Mouse (Mus musculus) intestine, embryonic 14.5 days (tissue): ENCODE measurements at regions not wholly inside any gene's neighbourhood (a gene's known extent, or its start where the extent isn't known, plus 50 kb on each side); places are given as distances from the start of the nearest gene placed in this dataset.

Experiments
- ATAC-seq: fragments of 200-750 bp; cut with Nextera tagmentation; replicated peaks from 2 replicates; pipeline ENCODE4 v1.8.0; 2017; ENCODE audit warnings: low read depth, moderate number of reproducible peaks, moderate TSS enrichment, moderate library complexity; ENCODE audit not compliant: low FRiP score, low TSS enrichment
- DNase-seq: peaks from one replicate; pipeline ENCODE4 v3.0.0-alpha.2; 2018; ENCODE audit warnings: low spot score
- H3K27ac ChIP-seq: fragments of 300-500 bp; sonication (generic); 2 replicates; pipeline ENCODE4 v1.5.1; 2014; ENCODE audit warnings: low read depth, mild to moderate bottlenecking, control low read depth
- H3K27me3 ChIP-seq: fragments of 300-500 bp; sonication (generic); replicated peaks from 2 replicates; pipeline ENCODE4 v1.6.1; 2014; ENCODE audit warnings: low read length, control low read depth; ENCODE audit not compliant: control insufficient read depth, insufficient read depth
- H3K36me3 ChIP-seq: fragments of 300-500 bp; sonication (generic); 2 replicates; pipeline ENCODE4 v1.6.1; 2014; ENCODE audit warnings: low read length, control low read depth; ENCODE audit not compliant: control insufficient read depth, insufficient read depth
- H3K4me1 ChIP-seq: fragments of 300-500 bp; sonication (generic); replicated peaks from 2 replicates; pipeline ENCODE4 v1.6.1; 2014; ENCODE audit warnings: low read length, control low read depth, mixed read lengths; ENCODE audit not compliant: control insufficient read depth, insufficient read depth
- H3K4me2 ChIP-seq: fragments of 300-500 bp; sonication (generic); 2 replicates; pipeline ENCODE4 v1.6.1; 2014; ENCODE audit warnings: low read length
- H3K4me3 ChIP-seq: fragments of 300-500 bp; sonication (generic); 2 replicates; pipeline ENCODE4 v1.5.1; 2014; ENCODE audit warnings: low read depth, low read length, control low read depth, mixed read lengths
- H3K9ac ChIP-seq: fragments of 300-500 bp; sonication (generic); 2 replicates; pipeline ENCODE4 v1.6.1; 2014; ENCODE audit warnings: mild to moderate bottlenecking, low read length
- H3K9me3 ChIP-seq: fragments of 300-500 bp; sonication (generic); 2 replicates; pipeline ENCODE4 v1.6.1; 2016; ENCODE audit warnings: low read length, control low read depth; ENCODE audit not compliant: control insufficient read depth
- WGBS: fragments of 180-500 bp; shearing (Covaris S2); extraction: QIAGEN DNeasy Blood & Tissue Kit; methylation state at CpG from one replicate; pipeline ENCODE4 v1.1.7; 2014; 5-methylcytosine and 5-hydroxymethylcytosine counted together

DNA sequence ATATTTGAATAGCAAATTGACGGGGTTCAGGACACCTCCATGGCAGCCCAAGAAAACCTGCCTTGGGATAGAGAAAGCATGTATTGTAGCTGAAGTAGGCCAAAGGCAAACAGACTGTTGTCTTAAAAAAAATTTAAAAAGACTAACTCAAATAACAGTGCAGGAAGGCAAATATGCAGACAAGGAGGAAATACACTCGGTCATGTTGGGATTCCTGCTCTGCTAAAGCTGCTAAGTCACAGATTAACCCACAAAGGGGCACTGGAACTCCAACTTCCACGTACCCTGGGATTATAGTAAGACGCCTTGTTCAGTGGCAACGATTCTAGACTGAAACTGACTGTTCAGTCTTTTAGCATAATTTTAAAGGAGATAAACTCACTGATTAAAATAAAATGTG is 258.9 kb upstream of the Cwc22 start:
- Histone ChIP-seq H3K36me3 (no peaks in the 10 kb centered on the region), H3K27ac (no peak overlapping the region), H3K4me2 (no peak overlapping the region), H3K27me3 (no peaks in the 10 kb centered on the region), H3K9me3 (no peaks in the 10 kb centered on the region), H3K9ac (no peak overlapping the region), H3K4me3 (no peak overlapping the region), H3K4me1 (no peaks in the 10 kb centered on the region)
- WGBS: 63% methylated on average over 5 of the region's 5 CpGs
- ATAC-seq (no peak), DNase-seq (no peak)

DNA sequence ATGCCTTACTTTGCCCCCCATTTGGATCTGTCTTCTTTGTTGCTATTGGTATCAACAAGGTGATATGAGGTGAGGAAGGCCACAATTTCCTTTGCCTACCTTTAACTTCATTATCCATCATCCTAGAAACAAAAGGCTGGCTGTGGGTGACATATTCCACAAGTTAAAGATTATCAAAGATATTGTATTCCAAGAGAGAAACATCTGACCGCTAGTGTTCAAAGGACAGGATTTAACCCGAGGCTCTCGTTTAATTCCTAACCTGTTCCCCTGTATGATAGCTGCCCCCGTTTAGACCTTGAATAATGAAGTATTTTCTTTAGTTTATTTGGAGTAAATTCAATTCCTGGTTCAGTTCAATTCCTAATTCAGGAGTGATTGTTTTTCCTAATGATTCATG is 249.8 kb upstream of the Cwc22 start:
- no peak overlapping the region for H3K4me2 ChIP-seq
- H3K9me3 ChIP-seq: no peaks in the 10 kb centered on the region
- no peak overlapping the region for H3K4me3 ChIP-seq
- no peak for DNase-seq
- H3K9ac ChIP-seq: no peak overlapping the region
- no peaks in the 10 kb centered on the region for H3K36me3 ChIP-seq
- no peak overlapping the region for H3K27ac ChIP-seq
- 84% methylated on average over 4 of the region's 4 CpGs for WGBS
- H3K4me1 ChIP-seq: no peaks in the 10 kb centered on the region
- H3K27me3 ChIP-seq: no peaks in the 10 kb centered on the region
- no peak for ATAC-seq

DNA sequence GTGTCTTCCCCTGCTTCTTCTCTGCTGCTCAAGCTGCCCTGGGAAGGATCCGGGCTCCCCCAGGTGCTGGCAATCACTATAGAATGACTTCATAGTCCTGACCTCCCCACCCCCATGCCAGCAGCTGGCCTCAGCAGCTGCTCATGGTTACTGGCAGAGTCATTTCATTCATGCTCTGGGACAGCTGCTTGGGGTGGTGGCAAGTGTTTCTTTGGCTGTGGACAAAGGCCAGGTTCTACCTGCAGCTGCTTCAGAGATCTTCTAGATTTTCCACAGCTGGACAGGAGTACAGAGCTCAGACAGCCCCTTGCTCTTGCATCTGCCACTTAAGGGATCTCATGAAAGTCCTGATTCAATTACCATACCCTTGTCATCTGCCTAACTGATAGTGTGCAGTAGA is 243.4 kb upstream of the Cwc22 start:
- no peak for DNase-seq
- ATAC-seq: no peak

DNA sequence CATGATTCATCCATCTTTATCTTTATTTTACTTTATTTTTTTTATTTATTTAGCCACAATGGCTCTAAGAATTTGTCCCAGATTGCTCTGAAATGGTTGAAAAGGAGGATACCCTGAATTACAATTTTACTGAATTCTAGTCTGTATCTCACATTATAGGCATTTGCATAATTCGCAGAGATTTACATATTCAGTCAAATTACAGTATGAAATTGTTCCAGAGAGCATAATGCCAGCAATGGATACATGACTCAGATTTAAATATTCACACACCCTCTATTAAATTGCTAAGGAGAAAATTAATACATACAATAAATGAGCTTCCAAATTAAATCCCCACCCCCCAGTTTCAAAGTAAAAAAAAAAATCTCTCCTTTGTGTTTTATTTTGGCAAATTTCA is 238.8 kb upstream of the Cwc22 start:
- Histone ChIP-seq H3K36me3 (no peaks in the 10 kb centered on the region), H3K27ac (no peak overlapping the region), H3K9me3 (no peaks in the 10 kb centered on the region), H3K4me1 (no peaks in the 10 kb centered on the region), H3K4me2 (no peak overlapping the region), H3K9ac (no peak overlapping the region), H3K27me3 (no peaks in the 10 kb centered on the region), H3K4me3 (no peak overlapping the region)
- 75% methylated on average over 1 of the region's 1 CpGs for WGBS
- DNase-seq (no peak), ATAC-seq (no peak)

More for the DNA sequence above, 243.4 kb upstream of the Cwc22 start:
- H3K27me3 ChIP-seq: no peaks in the 10 kb centered on the region
- no peaks in the 10 kb centered on the region for H3K36me3 ChIP-seq
- H3K9me3 ChIP-seq: no peaks in the 10 kb centered on the region
- H3K4me2 ChIP-seq: no peak overlapping the region
- H3K4me3 ChIP-seq: no peak overlapping the region
- no peaks in the 10 kb centered on the region for H3K4me1 ChIP-seq
- H3K27ac ChIP-seq: no peak overlapping the region
- no peak overlapping the region for H3K9ac ChIP-seq
- WGBS: 5% methylated on average over 1 of the region's 1 CpGs

DNA sequence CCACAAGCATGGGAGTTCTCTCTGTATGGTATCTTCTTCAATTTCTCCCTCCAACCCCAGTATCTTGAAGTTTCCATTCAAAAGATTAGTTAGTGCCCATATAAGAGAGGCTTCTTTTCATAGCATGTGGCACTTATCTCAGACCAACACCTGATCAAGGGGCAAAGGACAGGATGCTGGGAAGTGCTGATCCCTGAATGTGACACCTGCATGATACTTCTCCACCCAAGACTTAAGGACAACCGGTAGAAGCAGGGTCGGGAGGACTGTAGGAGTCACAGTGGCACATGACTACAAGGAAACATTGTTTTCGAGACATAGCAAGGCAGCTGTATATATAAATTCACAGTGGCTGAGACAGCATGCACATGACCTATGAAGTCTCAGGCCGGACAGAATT is 227.6 kb upstream of the Cwc22 start:
- H3K27ac ChIP-seq: no peak overlapping the region
- ATAC-seq (no peak), DNase-seq (no peak)
- H3K27me3 ChIP-seq: no peaks in the 10 kb centered on the region
- no peaks in the 10 kb centered on the region for H3K36me3 ChIP-seq
- no peak overlapping the region for H3K9ac ChIP-seq
- WGBS: 72% methylated on average over 4 of the region's 4 CpGs
- H3K4me2 ChIP-seq: no peak overlapping the region
- no peak overlapping the region for H3K4me3 ChIP-seq
- no peaks in the 10 kb centered on the region for H3K9me3 ChIP-seq
- H3K4me1 ChIP-seq: no peaks in the 10 kb centered on the region

DNA sequence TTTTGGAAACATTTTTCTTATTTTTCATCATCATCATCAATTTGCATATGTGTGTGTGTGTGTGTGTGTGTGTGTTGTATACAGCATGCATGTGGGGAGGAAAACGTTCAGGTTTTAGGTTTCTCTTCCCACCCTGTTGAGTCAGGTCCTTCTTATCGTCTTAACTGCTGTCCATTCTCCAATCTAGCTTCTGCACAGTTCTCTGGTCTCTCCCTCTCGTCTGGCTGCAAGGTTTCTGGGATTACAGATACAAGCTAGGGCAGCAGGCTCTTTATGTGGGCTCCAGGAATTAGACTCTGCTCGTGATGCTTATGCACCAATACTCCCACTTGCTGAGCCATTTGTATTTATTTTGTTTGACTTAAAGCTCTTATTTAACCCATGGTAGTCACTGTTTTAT is 226.6 kb upstream of the Cwc22 start:
- Histone ChIP-seq H3K27me3 (no peaks in the 10 kb centered on the region), H3K27ac (no peak overlapping the region), H3K4me3 (no peak overlapping the region), H3K36me3 (no peaks in the 10 kb centered on the region), H3K4me2 (no peak overlapping the region), H3K4me1 (no peaks in the 10 kb centered on the region), H3K9ac (no peak overlapping the region), H3K9me3 (no peaks in the 10 kb centered on the region)
- DNase-seq: no peak
- whole genome bisulfite sequencing: 52% methylated on average over 4 of the region's 4 CpGs
- ATAC-seq: no peak

DNA sequence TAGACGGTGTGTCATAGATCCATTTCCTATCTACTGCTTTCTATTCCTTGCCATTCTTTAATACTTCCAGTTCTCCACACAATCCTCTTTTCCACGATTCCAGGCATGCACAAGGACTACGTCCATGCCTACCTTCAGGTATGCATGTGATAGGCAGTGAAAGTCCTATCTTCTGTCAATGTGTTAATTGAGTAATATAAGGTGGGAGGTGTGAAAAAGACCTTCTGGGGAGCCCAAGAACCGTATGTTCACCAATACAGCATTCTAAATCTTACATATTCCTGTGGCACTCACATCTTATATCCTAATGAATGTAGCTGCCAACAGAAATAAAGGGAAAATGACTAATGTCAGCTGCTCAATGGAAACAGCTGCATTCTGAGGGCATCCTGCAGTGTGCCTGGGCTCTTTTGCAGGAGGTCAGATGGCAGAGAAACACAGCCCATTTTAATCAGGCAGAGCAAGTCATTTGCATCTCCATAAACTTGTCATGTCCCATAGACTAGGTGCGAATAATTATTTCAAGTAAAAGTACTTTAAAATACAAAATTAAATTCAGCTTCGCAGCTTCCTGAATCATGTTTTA is 224.1 kb upstream of the Cwc22 start:
- Histone ChIP-seq H3K4me2 (no peak overlapping the region), H3K4me3 (no peak overlapping the region), H3K4me1 (no peaks in the 10 kb centered on the region), H3K27ac (no peak overlapping the region), H3K27me3 (no peaks in the 10 kb centered on the region), H3K36me3 (no peaks in the 10 kb centered on the region), H3K9ac (no peak overlapping the region), H3K9me3 (no peaks in the 10 kb centered on the region)
- 82% methylated on average over 6 of the region's 6 CpGs for WGBS
- DNase-seq: no peak
- ATAC-seq: no peak

DNA sequence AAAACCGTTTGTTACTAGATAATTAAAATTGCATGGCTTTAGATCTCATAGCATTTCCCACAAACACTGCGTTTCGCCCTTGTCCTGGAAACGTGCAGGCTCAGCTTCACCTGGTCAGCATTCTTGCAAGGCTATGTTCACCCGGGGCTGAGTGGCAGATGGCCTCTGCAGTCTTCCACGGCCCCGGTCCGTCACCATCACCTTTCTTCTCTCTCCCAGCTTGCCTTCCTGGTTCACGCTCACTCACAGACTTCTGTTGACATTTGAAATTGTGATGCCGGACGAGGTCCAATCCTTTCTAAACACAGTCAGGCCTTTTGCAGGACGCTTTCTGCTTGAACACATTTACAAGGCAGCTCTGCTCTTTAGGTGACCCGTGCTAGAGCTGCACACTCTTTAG is 219.3 kb upstream of the Cwc22 start:
- 72% methylated on average over 13 of the region's 13 CpGs for whole genome bisulfite sequencing
- H3K27ac ChIP-seq: no peak overlapping the region
- H3K9ac ChIP-seq: no peak overlapping the region
- no peaks in the 10 kb centered on the region for H3K4me1 ChIP-seq
- H3K36me3 ChIP-seq: no peaks in the 10 kb centered on the region
- ATAC-seq: no peak
- H3K9me3 ChIP-seq: no peaks in the 10 kb centered on the region
- no peak overlapping the region for H3K4me2 ChIP-seq
- no peak for DNase-seq
- no peaks in the 10 kb centered on the region for H3K27me3 ChIP-seq
- no peak overlapping the region for H3K4me3 ChIP-seq

DNA sequence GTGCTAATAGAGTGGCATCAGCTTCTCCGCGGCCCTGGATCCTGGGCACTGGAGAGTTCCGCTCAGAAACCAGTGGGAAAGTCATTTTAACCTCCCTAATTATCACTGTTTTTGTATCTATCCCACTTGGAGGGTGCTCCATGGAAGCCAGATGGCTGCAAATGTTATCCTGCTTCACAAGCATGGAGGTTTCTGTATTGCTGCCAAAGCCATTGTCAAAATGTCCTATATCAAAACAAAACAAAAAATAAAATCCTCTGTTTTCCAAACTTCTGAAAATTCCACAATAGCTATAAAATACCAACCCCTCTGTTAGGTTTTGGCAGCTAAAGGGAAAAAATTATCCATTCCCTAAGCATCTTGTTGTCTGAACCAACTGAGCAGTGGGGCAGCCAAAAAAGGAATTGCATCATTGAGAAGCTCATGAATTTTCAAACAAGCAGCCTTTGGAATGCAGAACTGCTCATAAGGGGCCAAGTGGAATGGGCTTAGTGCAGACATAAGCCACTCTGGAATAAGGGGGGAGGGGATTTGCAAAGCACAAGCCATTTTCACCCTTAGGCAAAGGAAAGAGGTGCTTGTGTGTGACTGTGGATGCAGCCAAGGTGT is 213.8 kb upstream of the Cwc22 start:
- H3K9ac ChIP-seq: no peak overlapping the region
- no peaks in the 10 kb centered on the region for H3K9me3 ChIP-seq
- no peaks in the 10 kb centered on the region for H3K36me3 ChIP-seq
- no peak overlapping the region for H3K4me3 ChIP-seq
- no peak overlapping the region for H3K27ac ChIP-seq
- no peaks in the 10 kb centered on the region for H3K27me3 ChIP-seq
- ATAC-seq (no peak), DNase-seq (no peak)
- peaks cover 5% of the 10 kb centered on the region for H3K4me1 ChIP-seq
- no peak overlapping the region for H3K4me2 ChIP-seq
- 65% methylated on average over 3 of the region's 3 CpGs for WGBS
